8 mouse cellular contexts compared by ENCODE assay signal in genomic region chr7:19796697-19797588, GRCm38 (mm10). TPM values are rescaled to one million over a fixed set of nuclear protein-coding genes. Genes with fewer than 3 reads are reported as not detected.
DNase-seq lines count a peak whose midpoint lies in the region; ATAC-seq and TF ChIP-seq lines count a peak whose summit lies in the region.

Gene Cblc, minus strand, starts transcription at chr7:19796809.

- ATAC-seq in erythroid progenitor cell, adult 5-6 weeks (replicated peaks; ENCODE audit: low FRiP score, poor library complexity, severe bottlenecking), result peak; percentile 78
- ATAC-seq in heart, postnatal 0 days (ENCODE audit: insufficient read depth, low read depth), result peak; percentile 81

- in situ Hi-C loops in ES-E14 (cut with MboI; ENCODE audit: low sequenced_read_pairs in 2 of 2, unreplicated experiment in 2 of 2), result no loop called here

- H3K4me2 ChIP-seq in heart, postnatal 0 days (ENCODE audit: low read depth, low read length), result peak within 1 kb of the TSS; percentile 50

- no peaks in the 10 kb centered on the region for H3K4me1 ChIP-seq in ES-E14 (ENCODE audit: control insufficient read depth in 2 of 2, insufficient read depth in 2 of 2, low read length in 2 of 2, poor library complexity in 1 of 2)
- peaks cover 7% of the 10 kb centered on the region; the same call in 1 of the 2 replicates for H3K4me1 ChIP-seq in heart, postnatal 0 days (ENCODE audit: control insufficient read depth, insufficient read depth)

- WGBS in heart, postnatal 0 days, result 3% methylated on average over 28 of the region's 32 CpGs

- H3K36me3 ChIP-seq in ES-E14 (ENCODE audit: control insufficient read depth, insufficient read depth, low read length, poor library complexity, severe bottlenecking), result no peaks in the 10 kb centered on the region
- no peaks in the 10 kb centered on the region for H3K36me3 ChIP-seq in heart, postnatal 0 days (replicated peaks; ENCODE audit: control insufficient read depth, insufficient read depth, low read length)

- H3K9me3 ChIP-seq in ES-E14 (ENCODE audit: control insufficient read depth, insufficient read depth, low read depth, low read length), result no peaks in the 10 kb centered on the region
- H3K9me3 ChIP-seq in heart, postnatal 0 days (replicated peaks; ENCODE audit: control insufficient read depth, low read length), result no peaks in the 10 kb centered on the region

- peak; percentile 88 for DNase-seq in ES-E14 (ENCODE audit: low read depth, low spot score)
- peak; percentile 85 to 90 for DNase-seq in adrenal gland, postnatal 36 days
- DNase-seq in heart, postnatal 0 days (ENCODE audit: low spot score), result peak; percentile 54
- DNase-seq in kidney, postnatal 36 days, result peak; percentile 91 to 94
- peak; percentile 92 for DNase-seq in lung, postnatal 36 days
- DNase-seq in right cerebral cortex, postnatal 14 days, result peak; percentile 56
- peak; percentile 89 to 91 for DNase-seq in urinary bladder, postnatal 36 days (ENCODE audit: low spot score in 2 of 2)

- TF ChIP-seq EP300 in heart, postnatal 0 days (IDR thresholded peaks at IDR 0.05; ENCODE audit: low read depth), result no peak

- peak within 1 kb of the TSS; percentile 67 for H3K9ac ChIP-seq in ES-E14 (ENCODE audit: insufficient read depth, low read depth, low read length, poor library complexity, severe bottlenecking)
- no peak within 1 kb of the TSS for H3K9ac ChIP-seq in heart, postnatal 0 days (replicated peaks; ENCODE audit: low read depth, low read length)

- TF ChIP-seq CTCF in heart, postnatal 0 days (IDR thresholded peaks at IDR 0.05; ENCODE audit: low read depth), result peak; percentile 78

- H3K4me3 ChIP-seq in ES-E14 (ENCODE audit: insufficient read depth in 1 of 2, low read depth in 1 of 2, low read length in 2 of 2, poor library complexity in 1 of 2, severe bottlenecking in 1 of 2), result peak within 1 kb of the TSS; percentile 65 to 76
- peak within 1 kb of the TSS; percentile 16 for H3K4me3 ChIP-seq in heart, postnatal 0 days (ENCODE audit: low read depth, low read length)

- peaks cover 18% of the 10 kb centered on the region for H3K27me3 ChIP-seq in heart, postnatal 0 days (ENCODE audit: control insufficient read depth, insufficient read depth, low read length)

- H3K27ac ChIP-seq in ES-E14 (ENCODE audit: insufficient read depth, low read depth, low read length, poor library complexity, severe bottlenecking), result no peak within 1 kb of the TSS
- H3K27ac ChIP-seq in heart, postnatal 0 days (ENCODE audit: low read depth), result no peak within 1 kb of the TSS

TF ChIP-seq in ES-E14, 5 proteins besides CTCF, POLR2A, EP300 and RAD21:
- TF ChIP-seq ZC3H11A (IDR thresholded peaks at IDR 0.05; ENCODE audit: borderline replicate concordance, low read depth, low read length) (peak; percentile 75; the same call in 1 of the 2 replicates), ZNF384 (IDR thresholded peaks at IDR 0.05; ENCODE audit: low read depth, low read length) (no peak), HCFC1 (IDR thresholded peaks at IDR 0.05; ENCODE audit: borderline replicate concordance, insufficient read depth, low read length) (0 out of 2 replicates have a peak, but pooled peaks have one; percentile 21), MAFK (IDR thresholded peaks at IDR 0.05; ENCODE audit: insufficient read depth, low read depth, low read length) (no peak), CHD2 (IDR thresholded peaks at IDR 0.05; ENCODE audit: low read depth, low read length) (no peak)

RNA-seq across cellular contexts. Expression of gene Cblc, which starts in this region (rescaled TPM):
- 3.5 and 6.6 TPM in 2 replicates for total RNA-seq in ES-E14 (2012; rRNA removed)
- total RNA-seq in adrenal gland, postnatal 36 days (2021), result not detected
- not detected in 2 replicates for total RNA-seq in erythroid progenitor cell, adult 5-6 weeks (2015; ENCODE audit: low replicate concordance)
- total RNA-seq in erythroid progenitor cell, adult 5-6 weeks (2017; ENCODE audit: low replicate concordance), result not detected in 2 replicates
- total RNA-seq in heart, postnatal 0 days (2014; rRNA removed; ENCODE audit: low replicate concordance), result 0.35 TPM in 1 of 2 replicates, not detected in the other
- 0.36 and 0.37 TPM in 2 replicates for polyA plus RNA-seq in heart, postnatal 0 days (2015; fragmentation: Nextera tagmentation; extraction: Ambion mirVana)

Comparison
In these comparisons a context has a peak if more than half of its experiments do, and no peak if none do; other contexts are left out.
1. Peak in DNase-seq in adrenal gland, postnatal 36 days; RNA of the gene not detected or under 1 TPM.
2. Peak in ATAC-seq in erythroid progenitor cell, adult 5-6 weeks; RNA of the gene not detected or under 1 TPM.
3. Peak in DNase-seq, ATAC-seq, H3K4me3 ChIP-seq and H3K4me2 ChIP-seq in heart, postnatal 0 days; RNA of the gene not detected or under 1 TPM.